Mouse (Mus musculus) liver, postnatal 0 days (tissue): ENCODE data around the gene Cdk9.

Source experiments
- CTCF ChIP-seq: sonication (generic); IDR thresholded peaks from 2 replicates; pipeline ENCODE4 v1.5.1; 2016; ENCODE audit warnings: antibody characterized with exemption, low read depth
- EP300 ChIP-seq: IDR thresholded peaks from 2 replicates; pipeline ENCODE4 v1.6.1; 2016; ENCODE audit warnings: antibody characterized with exemption, low read depth, mild to moderate bottlenecking

DNA sequence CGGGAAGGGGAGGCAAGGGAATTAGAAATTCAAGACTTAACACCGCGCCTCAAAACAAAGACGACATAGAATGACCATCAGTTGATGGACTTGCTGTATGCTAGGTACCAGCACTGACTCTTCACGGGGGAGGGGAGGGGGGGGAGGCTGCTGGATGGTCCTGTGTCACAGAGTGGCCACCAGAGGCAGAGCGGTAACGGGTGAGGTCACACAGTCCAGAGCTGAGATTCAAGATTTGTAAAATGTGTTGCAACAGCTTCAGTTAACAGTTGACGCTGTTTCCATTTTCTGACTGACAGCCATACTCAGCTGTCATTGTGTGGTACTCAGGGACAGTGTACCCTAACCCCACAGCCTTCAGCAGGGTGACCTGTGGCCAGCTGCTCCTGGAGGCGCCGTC is 39.3 kb upstream of the Cdk9 start:
- TF ChIP-seq CTCF (peak; percentile 48), EP300 (no peak)
